Mouse (Mus musculus) hindbrain, embryonic 16.5 days (tissue): ENCODE measurements around the gene Twf2. TPM values are rescaled to one million over a fixed set of nuclear protein-coding genes. Genes with fewer than 3 reads are reported as not detected.

Experiments
- ATAC-seq: fragments of 200-750 bp; cut with Nextera tagmentation; 2 replicates; pipeline ENCODE4 v1.8.0; 2017; ENCODE audit warnings: moderate TSS enrichment, moderate library complexity
- H3K27ac ChIP-seq: fragments of 300-500 bp; sonication (generic); 2 replicates; pipeline ENCODE4 v1.5.1; 2014; ENCODE audit warnings: low read depth, mild to moderate bottlenecking, control low read depth, low read length, moderate library complexity
- H3K27me3 ChIP-seq: fragments of 300-500 bp; sonication (generic); replicated peaks from 2 replicates; pipeline ENCODE4 v1.6.1; 2014; ENCODE audit warnings: low read length; ENCODE audit not compliant: control insufficient read depth, insufficient read depth
- H3K36me3 ChIP-seq: fragments of 300-500 bp; sonication (generic); 2 replicates; pipeline ENCODE4 v1.6.1; 2014; ENCODE audit warnings: mild to moderate bottlenecking, low read length, moderate library complexity, mixed read lengths; ENCODE audit not compliant: control insufficient read depth, insufficient read depth
- H3K4me1 ChIP-seq: fragments of 300-500 bp; sonication (generic); 2 replicates; pipeline ENCODE4 v1.6.1; 2014; ENCODE audit warnings: low read depth, low read length; ENCODE audit not compliant: control insufficient read depth, insufficient read depth
- H3K4me2 ChIP-seq: fragments of 300-500 bp; sonication (generic); 2 replicates; pipeline ENCODE4 v1.6.1; 2014; ENCODE audit warnings: mild to moderate bottlenecking, low read length, control low read depth, moderate library complexity
- H3K4me3 ChIP-seq: fragments of 300-500 bp; sonication (generic); 2 replicates; pipeline ENCODE4 v1.5.1; 2014; ENCODE audit warnings: mild to moderate bottlenecking, low read length, control low read depth, moderate library complexity
- H3K9ac ChIP-seq: fragments of 300-500 bp; sonication (generic); 2 replicates; pipeline ENCODE4 v1.6.1; 2014; ENCODE audit warnings: low read depth, mild to moderate bottlenecking, control low read depth, low read length, moderate library complexity
- H3K9me3 ChIP-seq: fragments of 300-500 bp; sonication (generic); 2 replicates; pipeline ENCODE4 v1.6.1; 2014; ENCODE audit warnings: mild to moderate bottlenecking, low read length, moderate library complexity; ENCODE audit not compliant: control insufficient read depth
- WGBS: fragments of 180-500 bp; shearing (Covaris S2); extraction: QIAGEN DNeasy Blood & Tissue Kit; methylation state at CpG from one replicate; pipeline ENCODE4 v1.1.7; 2014; 5-methylcytosine and 5-hydroxymethylcytosine counted together
- polyA plus RNA-seq: library from polyadenylated mRNA; unstranded; fragments of >200 nt; fragmentation: Nextera tagmentation; extraction: Ambion mirVana; gene quantifications from 2 replicates; pipeline ENCODE4 v1.2.1, GENCODE M21; 2015

Gene Twf2
- polyA plus RNA-seq, 1 experiment from 2014 or later, result 50.3 TPM

GRCm38 (mm10) chr9:106215341-106216125, 12.6 kb downstream of the Twf2 start:
- no peak for ATAC-seq
- H3K4me1 ChIP-seq, result peaks cover 7% of the 10 kb centered on the region
- no peak overlapping the region for H3K27ac ChIP-seq
- H3K4me3 ChIP-seq, result no peak overlapping the region
- WGBS, result 84% methylated on average over 6 of the region's 6 CpGs
- H3K27me3 ChIP-seq, result no peaks in the 10 kb centered on the region
- H3K9ac ChIP-seq, result no peak overlapping the region
- no peak overlapping the region for H3K4me2 ChIP-seq
- H3K36me3 ChIP-seq, result peaks cover 25% of the 10 kb centered on the region
- H3K9me3 ChIP-seq, result no peaks in the 10 kb centered on the region

DNA sequence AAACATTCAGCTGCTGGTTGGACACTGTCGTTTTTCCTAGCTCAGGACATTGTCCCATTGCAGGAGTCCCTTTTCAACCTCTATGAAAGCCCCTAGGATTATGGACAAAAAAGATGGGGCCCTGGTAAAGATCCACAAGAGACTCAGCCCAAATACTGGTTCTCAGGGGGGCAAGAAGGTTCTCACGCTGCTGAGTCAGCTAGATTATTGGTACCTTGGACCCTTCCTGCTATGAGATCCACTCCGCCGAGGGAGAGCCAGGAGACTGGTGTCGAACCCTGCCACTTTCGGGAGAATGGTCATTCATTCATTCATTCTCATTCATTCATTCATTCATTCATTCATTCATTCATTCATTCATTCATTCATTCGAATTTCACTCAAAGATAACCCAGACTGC, 14.1 kb downstream of the Twf2 start:
- ATAC-seq, result no peak
- Histone ChIP-seq H3K9ac (no peak overlapping the region), H3K9me3 (no peaks in the 10 kb centered on the region), H3K36me3 (peaks cover 25% of the 10 kb centered on the region), H3K4me1 (peaks cover 2% of the 10 kb centered on the region; the same call in 1 of the 2 replicates), H3K27ac (no peak overlapping the region), H3K4me3 (no peak overlapping the region), H3K4me2 (no peak overlapping the region), H3K27me3 (no peaks in the 10 kb centered on the region)
- 87% methylated on average over 7 of the region's 7 CpGs for WGBS

DNA sequence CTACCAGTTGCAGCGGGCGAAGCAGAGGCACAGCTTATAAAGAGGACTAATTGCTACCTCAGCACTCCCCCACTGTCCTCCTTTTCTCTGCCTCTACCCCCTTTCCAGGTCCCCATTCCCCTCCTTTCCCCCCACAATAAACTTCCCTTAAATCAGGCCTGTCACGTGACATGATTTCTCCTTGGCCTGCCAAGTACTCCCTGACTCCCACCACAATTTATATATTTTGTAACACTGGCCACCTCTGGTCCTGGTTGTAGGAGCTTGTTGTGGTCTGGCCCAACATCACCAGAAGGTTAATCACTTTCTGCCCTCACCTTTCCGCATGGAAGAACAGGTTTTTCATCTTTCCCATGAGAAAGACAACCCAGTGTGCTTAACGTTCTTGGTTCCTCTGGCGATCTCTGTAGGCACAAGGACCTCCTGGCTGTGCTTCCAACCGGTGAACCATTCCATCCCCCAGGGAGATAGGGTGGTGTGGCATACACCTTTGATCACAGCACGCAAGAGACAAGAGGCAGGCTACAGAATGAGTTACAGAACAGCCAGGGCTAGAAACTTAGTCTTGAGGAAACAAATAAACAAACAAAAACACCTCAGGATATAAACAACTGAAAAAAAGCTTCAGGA, 18.1 kb downstream of the Twf2 start:
- Histone ChIP-seq H3K36me3 (no peaks in the 10 kb centered on the region), H3K4me3 (no peak overlapping the region), H3K4me1 (peaks cover 2% of the 10 kb centered on the region; the same call in 1 of the 2 replicates), H3K27ac (no peak overlapping the region), H3K9ac (no peak overlapping the region), H3K4me2 (no peak overlapping the region), H3K27me3 (peaks cover 3% of the 10 kb centered on the region), H3K9me3 (no peaks in the 10 kb centered on the region)
- ATAC-seq, result no peak
- WGBS, result 67% methylated on average over 8 of the region's 8 CpGs

DNA sequence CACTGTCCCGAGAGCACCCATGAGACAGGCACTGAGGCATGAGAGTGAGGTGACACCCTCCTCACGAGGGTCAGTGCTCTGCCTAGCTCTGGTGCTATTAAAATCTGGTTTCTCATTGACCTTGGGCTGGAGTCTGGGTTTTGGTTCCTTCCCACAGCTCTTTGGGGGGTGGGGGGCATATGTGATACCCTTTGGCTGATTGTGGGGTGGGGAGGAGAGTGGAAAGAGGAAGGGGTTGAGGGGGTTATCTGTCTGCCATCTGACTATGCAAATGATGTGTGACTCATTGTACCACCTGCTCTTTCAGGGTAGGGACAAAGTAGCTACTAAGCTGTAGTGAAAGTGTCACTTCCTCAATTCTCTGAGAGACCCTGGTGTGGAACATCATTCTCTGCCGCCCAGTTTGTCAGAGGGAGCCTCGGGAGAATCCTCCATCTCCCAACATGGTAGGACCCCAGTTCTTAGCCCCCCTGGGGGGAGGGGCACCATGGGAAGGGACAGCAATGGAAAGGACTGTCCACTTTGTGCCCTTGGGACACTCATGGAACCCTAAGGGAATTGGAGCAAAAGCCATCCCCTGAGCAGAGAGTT, 19.4 kb downstream of the Twf2 start, which contains the start of gene Tlr9:
Gene Tlr9 (plus strand): TSS at position 338 of the 591 bp plus-strand sequence.
- no peak for ATAC-seq
- peaks cover 7% of the 10 kb centered on the region for H3K4me1 ChIP-seq
- H3K36me3 ChIP-seq, result no peaks in the 10 kb centered on the region
- no peaks in the 10 kb centered on the region for H3K9me3 ChIP-seq
- no peak within 1 kb of the TSS for H3K9ac ChIP-seq
- H3K4me2 ChIP-seq, result no peak within 1 kb of the TSS
- 87% methylated on average over 4 of the region's 4 CpGs for WGBS
- no peak within 1 kb of the TSS for H3K27ac ChIP-seq
- no peak within 1 kb of the TSS for H3K4me3 ChIP-seq
- peaks cover 3% of the 10 kb centered on the region for H3K27me3 ChIP-seq

- no peak overlapping the region for H3K9ac ChIP-seq
- H3K9me3 ChIP-seq, result no peaks in the 10 kb centered on the region
- H3K27ac ChIP-seq, result no peak overlapping the region
- ATAC-seq, result no peak
- no peak overlapping the region for H3K4me3 ChIP-seq
- WGBS, result 90% methylated on average over 4 of the region's 4 CpGs
- H3K27me3 ChIP-seq, result peaks cover 3% of the 10 kb centered on the region
- H3K36me3 ChIP-seq, result no peaks in the 10 kb centered on the region
- no peak overlapping the region for H3K4me2 ChIP-seq
- peaks cover 7% of the 10 kb centered on the region for H3K4me1 ChIP-seq
Measured at GRCm38 (mm10) chr9:106222994-106223393, 20.1 kb downstream of the Twf2 start.

DNA sequence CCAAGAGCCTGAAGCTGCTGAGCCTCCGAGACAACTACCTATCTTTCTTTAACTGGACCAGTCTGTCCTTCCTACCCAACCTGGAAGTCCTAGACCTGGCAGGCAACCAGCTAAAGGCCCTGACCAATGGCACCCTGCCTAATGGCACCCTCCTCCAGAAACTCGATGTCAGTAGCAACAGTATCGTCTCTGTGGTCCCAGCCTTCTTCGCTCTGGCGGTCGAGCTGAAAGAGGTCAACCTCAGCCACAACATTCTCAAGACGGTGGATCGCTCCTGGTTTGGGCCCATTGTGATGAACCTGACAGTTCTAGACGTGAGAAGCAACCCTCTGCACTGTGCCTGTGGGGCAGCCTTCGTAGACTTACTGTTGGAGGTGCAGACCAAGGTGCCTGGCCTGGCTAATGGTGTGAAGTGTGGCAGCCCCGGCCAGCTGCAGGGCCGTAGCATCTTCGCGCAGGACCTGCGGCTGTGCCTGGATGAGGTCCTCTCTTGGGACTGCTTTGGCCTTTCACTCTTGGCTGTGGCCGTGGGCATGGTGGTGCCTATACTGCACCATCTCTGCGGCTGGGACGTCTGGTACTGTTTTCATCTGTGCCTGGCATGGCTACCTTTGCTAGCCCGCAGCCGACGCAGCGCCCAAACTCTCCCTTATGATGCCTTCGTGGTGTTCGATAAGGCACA, 22.7 kb downstream of the Twf2 start:
- Histone ChIP-seq H3K4me1 (peaks cover 7% of the 10 kb centered on the region), H3K9me3 (no peaks in the 10 kb centered on the region), H3K27me3 (peaks cover 3% of the 10 kb centered on the region), H3K27ac (no peak overlapping the region; the same call in 1 of the 2 replicates), H3K4me3 (peak overlapping the region; percentile 41), H3K36me3 (no peaks in the 10 kb centered on the region), H3K4me2 (peak overlapping the region; percentile 66), H3K9ac (peak overlapping the region; percentile 66)
- WGBS, result 55% methylated on average over 24 of the region's 24 CpGs
- no peak for ATAC-seq

DNA sequence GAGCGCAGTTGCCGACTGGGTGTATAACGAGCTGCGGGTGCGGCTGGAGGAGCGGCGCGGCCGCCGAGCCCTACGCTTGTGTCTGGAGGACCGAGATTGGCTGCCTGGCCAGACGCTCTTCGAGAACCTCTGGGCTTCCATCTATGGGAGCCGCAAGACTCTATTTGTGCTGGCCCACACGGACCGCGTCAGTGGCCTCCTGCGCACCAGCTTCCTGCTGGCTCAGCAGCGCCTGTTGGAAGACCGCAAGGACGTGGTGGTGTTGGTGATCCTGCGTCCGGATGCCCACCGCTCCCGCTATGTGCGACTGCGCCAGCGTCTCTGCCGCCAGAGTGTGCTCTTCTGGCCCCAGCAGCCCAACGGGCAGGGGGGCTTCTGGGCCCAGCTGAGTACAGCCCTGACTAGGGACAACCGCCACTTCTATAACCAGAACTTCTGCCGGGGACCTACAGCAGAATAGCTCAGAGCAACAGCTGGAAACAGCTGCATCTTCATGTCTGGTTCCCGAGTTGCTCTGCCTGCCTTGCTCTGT, 23.3 kb downstream of the Twf2 start:
- peak overlapping the region; percentile 66 for H3K9ac ChIP-seq
- WGBS, result 4% methylated on average over 34 of the region's 34 CpGs
- peak overlapping the region; percentile 20; the same call in 1 of the 2 replicates for H3K27ac ChIP-seq
- H3K36me3 ChIP-seq, result no peaks in the 10 kb centered on the region
- peak; percentile 85 for ATAC-seq
- no peaks in the 10 kb centered on the region for H3K9me3 ChIP-seq
- peaks cover 7% of the 10 kb centered on the region for H3K4me1 ChIP-seq
- peaks cover 3% of the 10 kb centered on the region for H3K27me3 ChIP-seq
- H3K4me3 ChIP-seq, result peak overlapping the region; percentile 41
- H3K4me2 ChIP-seq, result peak overlapping the region; percentile 66

DNA sequence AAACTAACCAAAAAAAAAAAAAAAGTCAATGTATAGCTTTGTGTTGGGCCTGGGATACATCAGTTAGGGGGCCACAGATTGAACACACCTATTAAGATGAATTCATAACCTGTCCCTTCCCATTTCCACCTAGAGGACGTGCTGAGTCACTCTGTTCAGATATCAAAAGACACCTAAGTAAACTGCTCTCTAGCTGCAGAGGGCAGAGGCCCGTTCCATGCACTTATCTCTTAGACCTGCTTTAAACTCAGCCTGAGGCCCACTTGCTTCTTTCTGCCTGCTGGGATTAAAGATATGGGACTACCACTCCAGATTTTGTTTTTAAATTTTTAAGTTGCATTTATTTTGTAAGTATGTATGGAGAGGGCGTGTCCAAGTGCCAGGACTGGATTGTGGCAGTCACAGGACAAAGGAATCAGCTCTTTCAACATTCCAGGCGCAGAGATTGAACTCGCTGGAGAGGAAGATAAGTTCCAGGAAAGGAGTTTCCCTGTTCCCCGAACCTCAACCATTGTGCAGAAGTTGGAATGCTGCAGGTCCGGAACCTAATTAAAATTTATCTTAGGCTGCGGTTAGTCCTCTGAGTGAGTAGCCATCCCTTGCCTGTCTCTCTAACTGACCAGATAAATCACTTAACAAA, 25.0 kb downstream of the Twf2 start:
- H3K27ac ChIP-seq, result no peak overlapping the region
- no peak overlapping the region for H3K4me3 ChIP-seq
- peaks cover 3% of the 10 kb centered on the region for H3K27me3 ChIP-seq
- H3K4me2 ChIP-seq, result no peak overlapping the region
- peaks cover 2% of the 10 kb centered on the region; the same call in 1 of the 2 replicates for H3K36me3 ChIP-seq
- H3K9ac ChIP-seq, result no peak overlapping the region
- H3K9me3 ChIP-seq, result no peaks in the 10 kb centered on the region
- H3K4me1 ChIP-seq, result peaks cover 7% of the 10 kb centered on the region
- no peak for ATAC-seq
- WGBS, result 72% methylated on average over 8 of the region's 8 CpGs
